Mouse (Mus musculus) MEL (cell line): Measurements from ENCODE around the gene Ctnnb1. TPM values are rescaled to one million over a fixed set of nuclear protein-coding genes. Genes with fewer than 3 reads are reported as not detected.

Experiments used
- DNase-seq: peaks from one replicate; pipeline ENCODE4 v3.0.0; 2011; ENCODE audit warnings: low read depth, low spot score
- H3K27ac ChIP-seq: 2 replicates; pipeline ENCODE4 v1.5.1; 2012; ENCODE audit warnings: low read depth, mild to moderate bottlenecking, control low read depth, low read length, moderate library complexity; ENCODE audit not compliant: control insufficient read depth
- H3K27me3 ChIP-seq, 2 experiments: fragments of 150-350 bp in 1 of 2; sonication (generic) in 1 of 2; 2 replicates each; pipeline ENCODE4 v1.6.1; 2012; ENCODE audit warnings: low read length in 2 of 2, mild to moderate bottlenecking in 2 of 2, improper control_type of control experiment in 1 of 2, moderate library complexity in 1 of 2; ENCODE audit not compliant: insufficient read depth in 2 of 2, control insufficient read depth in 1 of 2
- H3K36me3 ChIP-seq, 2 experiments: 2 replicates each; pipeline ENCODE4 v1.6.1; 2012 to 2014; ENCODE audit warnings: low read length in 2 of 2, improper control_type of control experiment in 1 of 2, inconsistent platforms in 1 of 2, mild to moderate bottlenecking in 1 of 2; ENCODE audit not compliant: insufficient read depth in 2 of 2, control insufficient read depth in 1 of 2
- H3K4me1 ChIP-seq, 2 experiments: fragments of 150-350 bp in 1 of 2; sonication (generic) in 1 of 2; 2 replicates each; pipeline ENCODE4 v1.6.1; 2012; ENCODE audit warnings: low read length in 2 of 2, improper control_type of control experiment in 1 of 2, mild to moderate bottlenecking in 1 of 2; ENCODE audit not compliant: insufficient read depth in 2 of 2, control insufficient read depth in 1 of 2
- H3K4me3 ChIP-seq, 2 experiments: fragments of 150-350 bp in 1 of 2; sonication (generic) in 1 of 2; 2 replicates each; pipeline ENCODE4 v1.5.1; 2012; ENCODE audit warnings: low read depth in 2 of 2, low read length in 2 of 2, mild to moderate bottlenecking in 2 of 2, moderate library complexity in 2 of 2, control low read depth in 1 of 2, improper control_type of control experiment in 1 of 2; ENCODE audit not compliant: control insufficient read depth in 1 of 2, insufficient read depth in 1 of 2
- H3K79me2 ChIP-seq: 2 replicates; pipeline ENCODE4 v1.6.1; 2012; ENCODE audit warnings: mild to moderate bottlenecking, low read length, moderate library complexity; ENCODE audit not compliant: control insufficient read depth, poor library complexity, insufficient read depth
- H3K9ac ChIP-seq: 2 replicates; pipeline ENCODE4 v1.6.1; 2012; ENCODE audit warnings: low read depth, mild to moderate bottlenecking, control low read depth, low read length, moderate library complexity; ENCODE audit not compliant: control insufficient read depth, poor library complexity, severe bottlenecking
- H3K9me3 ChIP-seq: fragments of 150-350 bp; sonication (generic); replicated peaks from 2 replicates; pipeline ENCODE4 v1.6.1; 2012; ENCODE audit warnings: mild to moderate bottlenecking, low read length, improper control_type of control experiment, moderate library complexity; ENCODE audit not compliant: insufficient read depth
- CHD1 ChIP-seq: IDR thresholded peaks from 2 replicates; pipeline ENCODE4 v1.6.1; 2012; ENCODE audit warnings: low read depth, mild to moderate bottlenecking, inconsistent platforms, low read length, improper control_type of control experiment
- CHD2 ChIP-seq: IDR thresholded peaks from 2 replicates; pipeline ENCODE4 v1.6.1; 2011; ENCODE audit warnings: low read length, improper control_type of control experiment
- CTCF ChIP-seq, 3 experiments: IDR thresholded peaks in 2 of 3; conservative IDR thresholded peaks in 1 of 3; 2 replicates each; pipeline ENCODE4 v1.5.1; 2011 to 2012; ENCODE audit warnings: low read length in 3 of 3, low read depth in 2 of 3, mild to moderate bottlenecking in 2 of 3, improper control_type of control experiment in 1 of 3, inconsistent platforms in 1 of 3, mixed read lengths in 1 of 3, moderate library complexity in 1 of 3; ENCODE audit not compliant: control insufficient read depth in 1 of 3, insufficient read depth in 1 of 3, poor library complexity in 1 of 3, severe bottlenecking in 1 of 3
- ETS1 ChIP-seq: IDR thresholded peaks from 2 replicates; pipeline ENCODE4 v1.6.1; 2012; ENCODE audit warnings: low read depth, mild to moderate bottlenecking, inconsistent platforms, low read length, improper control_type of control experiment, moderate library complexity
- GATA1 ChIP-seq: IDR thresholded peaks from 2 replicates; pipeline ENCODE4 v1.6.1; 2011; ENCODE audit warnings: low read depth, low read length, improper control_type of control experiment
- HCFC1 ChIP-seq: IDR thresholded peaks from 2 replicates; pipeline ENCODE4 v1.6.1; 2012; ENCODE audit warnings: low read depth, mild to moderate bottlenecking, inconsistent platforms, low read length, improper control_type of control experiment, moderate library complexity
- MAX ChIP-seq: IDR thresholded peaks from 2 replicates; pipeline ENCODE4 v1.6.1; 2011; ENCODE audit warnings: low read length, improper control_type of control experiment
- MXI1 ChIP-seq: IDR thresholded peaks from 2 replicates; pipeline ENCODE4 v1.6.1; 2011; ENCODE audit warnings: mild to moderate bottlenecking, low read depth, low read length, improper control_type of control experiment
- MYB ChIP-seq: IDR thresholded peaks from 2 replicates; pipeline ENCODE4 v1.6.1; 2011; ENCODE audit warnings: mild to moderate bottlenecking, low read depth, low read length, improper control_type of control experiment
- NRF1 ChIP-seq: IDR thresholded peaks from 2 replicates; pipeline ENCODE4 v1.6.1; 2014; ENCODE audit warnings: low read depth, mild to moderate bottlenecking, inconsistent platforms, low read length, improper control_type of control experiment, moderate library complexity; ENCODE audit not compliant: poor library complexity, insufficient read depth, severe bottlenecking
- POLR2AphosphoS2 ChIP-seq: IDR thresholded peaks from 2 replicates; pipeline ENCODE4 v1.6.1; 2011; ENCODE audit warnings: low read length, improper control_type of control experiment
- RAD21 ChIP-seq: IDR thresholded peaks from 2 replicates; pipeline ENCODE4 v1.6.1; 2011; ENCODE audit warnings: mild to moderate bottlenecking, low read depth, low read length, improper control_type of control experiment
- SIN3A ChIP-seq: IDR thresholded peaks from 2 replicates; pipeline ENCODE4 v1.6.1; 2012; ENCODE audit warnings: low read length, improper control_type of control experiment, inconsistent platforms
- TBP ChIP-seq: IDR thresholded peaks from 2 replicates; pipeline ENCODE4 v1.8.0; 2011; ENCODE audit warnings: low read depth, low read length, improper control_type of control experiment
- USF2 ChIP-seq, 2 experiments: IDR thresholded peaks; 2 replicates each; pipeline ENCODE4 v1.6.1; 2011 to 2012; ENCODE audit warnings: improper control_type of control experiment in 2 of 2, low read length in 2 of 2, borderline replicate concordance in 1 of 2, inconsistent platforms in 1 of 2, low read depth in 1 of 2, mild to moderate bottlenecking in 1 of 2; ENCODE audit not compliant: insufficient read depth in 1 of 2
- ZC3H11A ChIP-seq: IDR thresholded peaks from 2 replicates; pipeline ENCODE4 v1.6.1; 2012; ENCODE audit warnings: low read depth, mild to moderate bottlenecking, inconsistent platforms, low read length, improper control_type of control experiment
- ZKSCAN1 ChIP-seq: IDR thresholded peaks from 2 replicates; pipeline ENCODE4 v1.6.1; 2012; ENCODE audit warnings: low read depth, mild to moderate bottlenecking, inconsistent platforms, low read length, improper control_type of control experiment, moderate library complexity
- polyA plus RNA-seq, 2 experiments: library from polyadenylated mRNA; stranded (reverse) in 1 of 2; unstranded in 1 of 2; fragments of >175 nt in 1 of 2; fragments of >200 nt in 1 of 2; gene quantifications; 2 replicates each; pipeline versions ENCODE4 v1.2.1 to v1.2.4; 2012; ENCODE audit warnings: low replicate concordance in 2 of 2, low read depth in 1 of 2; ENCODE audit not compliant: insufficient read length in 2 of 2, insufficient read depth in 1 of 2, missing spikeins in 1 of 2
- total RNA-seq: library from RNA; depleted of rRNA; stranded (reverse); fragments of 300-350 nt; gene quantifications from 2 replicates; pipeline ENCODE4 v1.2.3, GENCODE M21; 2012

The Ctnnb1 gene
- total and polyA plus RNA-seq, 3 experiments = 302 to 701 (median 377) TPM

GRCm38 (mm10) chr9:120926939-120927606, 1.9 kb upstream of the Ctnnb1 start:
- no peak for DNase-seq
- TF ChIP-seq NRF1 (no peak), CHD1 (no peak)
- Histone ChIP-seq H3K4me1 (no peaks in the 10 kb centered on the region), H3K4me3 (no peak overlapping the region), H3K36me3 (no peaks in the 10 kb centered on the region), H3K9me3 (no peaks in the 10 kb centered on the region), H3K9ac (no peak overlapping the region), H3K79me2 (no peaks in the 10 kb centered on the region), H3K27me3 (peaks cover 5 to 6% of the 10 kb centered on the region in 2 experiments), H3K27ac (no peak overlapping the region)

GRCm38 (mm10) chr9:120930021-120930420, 1.0 kb downstream of the Ctnnb1 start:
- H3K36me3 ChIP-seq = peaks cover 0 to 2% of the 10 kb centered on the region in 2 experiments; a peak in 2 of 4 replicates
- no peak overlapping the region for H3K4me3 ChIP-seq
- H3K27me3 ChIP-seq = peaks cover 5 to 6% of the 10 kb centered on the region in 2 experiments
- H3K79me2 ChIP-seq = peaks cover 16% of the 10 kb centered on the region
- H3K4me1 ChIP-seq = peaks cover 0 to 4% of the 10 kb centered on the region in 2 experiments; a peak in 3 of 4 replicates
- no peak overlapping the region for H3K9ac ChIP-seq
- no peak for TF ChIP-seq ZKSCAN1
- TF ChIP-seq ETS1 = no peak
- no peak for TF ChIP-seq SIN3A
- no peak for TF ChIP-seq ZC3H11A
- TF ChIP-seq MYB = no peak
- no peak for TF ChIP-seq TBP
- no peak for TF ChIP-seq CHD2
- H3K9me3 ChIP-seq = no peaks in the 10 kb centered on the region
- no peak for DNase-seq
- H3K27ac ChIP-seq = no peak overlapping the region

GRCm38 (mm10) chr9:120930811-120931210, 1.8 kb downstream of the Ctnnb1 start:
- peaks cover 0 to 8% of the 10 kb centered on the region in 2 experiments; a peak in 3 of 4 replicates for H3K4me1 ChIP-seq
- peaks cover 24% of the 10 kb centered on the region for H3K79me2 ChIP-seq
- H3K9ac ChIP-seq = no peak overlapping the region
- H3K27me3 ChIP-seq = peaks cover 5 to 6% of the 10 kb centered on the region in 2 experiments
- TF ChIP-seq ZKSCAN1 (no peak), NRF1 (no peak), GATA1 (no peak), RAD21 (no peak), HCFC1 (no peak), MYB (no peak), MXI1 (no peak), MAX (no peak), CTCF (IDR thresholded peaks at IDR 0.05 in 2 of 3, conservative IDR thresholded peaks at IDR 0.05 in 1 of 3; ENCODE audit: control insufficient read depth in 1 of 3, insufficient read depth in 1 of 3, low read depth in 2 of 3, low read length in 3 of 3, poor library complexity in 1 of 3, severe bottlenecking in 1 of 3) (no peak), USF2 (IDR thresholded peaks at IDR 0.05; ENCODE audit: borderline replicate concordance in 1 of 2, insufficient read depth in 1 of 2, low read depth in 1 of 2, low read length in 2 of 2) (no peak), POLR2AphosphoS2 (no peak), ETS1 (no peak), SIN3A (no peak)
- peaks cover 0 to 7% of the 10 kb centered on the region in 2 experiments; a peak in 2 of 4 replicates for H3K36me3 ChIP-seq
- H3K27ac ChIP-seq = no peak overlapping the region
- no peaks in the 10 kb centered on the region for H3K9me3 ChIP-seq
- DNase-seq = no peak
- no peak overlapping the region for H3K4me3 ChIP-seq
